Mouse (Mus musculus): ENCODE data around the gene Cadps2.

Cadps2 gene

DNA sequence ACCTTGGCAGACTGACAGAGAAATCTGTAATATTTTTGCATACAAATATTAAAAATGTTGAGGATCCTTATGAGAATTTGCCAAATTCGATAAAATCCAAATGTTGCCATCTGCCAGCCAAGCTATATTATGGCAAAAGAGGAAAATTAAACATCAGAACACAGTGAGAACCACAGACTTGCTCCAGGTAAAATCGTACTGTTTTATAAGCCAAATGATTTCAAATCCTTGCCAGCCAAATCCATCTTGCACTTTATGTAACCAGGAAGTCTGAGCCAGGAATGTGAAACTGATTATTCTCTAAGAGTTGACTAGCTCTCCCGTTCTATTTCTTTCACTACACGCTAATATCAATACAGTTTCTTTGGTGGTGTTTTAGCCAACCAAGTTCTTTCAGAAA, 269.5 kb downstream of the Cadps2 start:
- no peak for DNase-seq (ENCODE audit: extremely low read depth, low read depth, low spot score)

- no peak for DNase-seq (ENCODE audit: extremely low read depth, low read depth, low spot score)
These were observed 270.5 kb downstream of the Cadps2 start for GRCm38 (mm10) chr6:23568688-23569087.

DNA sequence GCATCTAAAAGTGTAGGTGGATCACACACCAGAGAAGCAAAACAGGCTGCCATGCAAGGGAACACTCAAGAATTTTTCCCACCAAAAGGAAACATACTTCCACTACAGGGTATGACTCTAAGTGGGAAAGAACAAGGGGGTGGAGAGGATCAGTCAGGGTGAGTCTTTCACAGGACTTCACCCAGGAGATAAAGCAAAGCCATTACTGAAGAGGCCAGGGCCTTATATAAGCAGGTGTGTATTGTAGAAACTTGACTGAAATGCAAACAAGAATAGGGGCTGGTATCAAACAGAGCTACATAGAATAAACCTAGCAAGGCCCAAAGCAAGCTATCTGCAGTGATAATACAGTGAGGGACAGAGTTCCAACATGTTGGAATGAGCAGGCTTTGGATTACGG, 271.6 kb downstream of the Cadps2 start:
- no peak for DNase-seq (ENCODE audit: extremely low read depth, low read depth, low spot score)

GRCm38 (mm10) chr6:23549874-23550273, 289.3 kb downstream of the Cadps2 start:
- DNase-seq (ENCODE audit: extremely low read depth, low read depth, low spot score) = no peak

DNA sequence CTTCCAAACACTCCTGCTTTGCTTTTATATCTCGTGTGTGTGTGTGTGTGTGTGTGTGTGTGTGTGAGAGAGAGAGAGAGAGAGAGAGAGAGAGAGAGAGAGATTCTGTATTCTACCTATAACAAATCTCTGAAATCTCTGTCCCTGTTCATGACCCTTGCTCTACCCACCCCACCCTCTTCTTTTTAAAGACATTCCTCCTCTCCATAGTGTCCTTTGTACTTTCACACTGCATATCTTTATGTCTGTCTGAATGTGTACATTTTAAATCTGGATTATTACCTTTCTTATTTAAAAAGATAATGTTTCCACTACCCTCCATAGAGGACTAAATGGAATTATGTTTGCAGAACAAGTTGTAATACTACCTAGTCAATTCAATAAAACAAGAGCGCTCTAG, 315.5 kb downstream of the Cadps2 start:
- DNase-seq (ENCODE audit: extremely low read depth, low read depth, low spot score) = no peak

GRCm38 (mm10) chr6:23522556-23522955, 316.7 kb downstream of the Cadps2 start:
- DNase-seq (ENCODE audit: extremely low read depth, low read depth, low spot score) = no peak

DNA sequence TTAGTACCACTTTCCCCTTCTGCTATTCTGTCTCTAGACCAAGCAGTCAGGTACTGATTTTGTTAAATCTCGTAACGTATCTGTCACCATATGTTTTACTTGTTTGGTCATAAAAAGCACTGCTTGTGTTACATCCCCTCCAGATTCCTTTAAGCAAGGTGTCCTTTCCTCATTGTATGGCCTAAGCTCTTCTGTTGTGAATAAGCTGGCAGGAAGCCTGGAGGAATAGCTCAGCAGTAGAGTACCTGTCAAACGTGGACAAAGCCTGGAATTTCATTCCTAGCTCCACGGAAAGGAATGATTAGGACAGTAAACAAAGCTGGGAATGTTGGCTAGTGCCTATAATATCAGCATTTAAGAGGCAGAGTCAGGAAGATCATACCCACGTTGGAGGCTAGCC, 340.6 kb downstream of the Cadps2 start:
- DNase-seq (ENCODE audit: extremely low read depth, low read depth, low spot score) = no peak

DNA sequence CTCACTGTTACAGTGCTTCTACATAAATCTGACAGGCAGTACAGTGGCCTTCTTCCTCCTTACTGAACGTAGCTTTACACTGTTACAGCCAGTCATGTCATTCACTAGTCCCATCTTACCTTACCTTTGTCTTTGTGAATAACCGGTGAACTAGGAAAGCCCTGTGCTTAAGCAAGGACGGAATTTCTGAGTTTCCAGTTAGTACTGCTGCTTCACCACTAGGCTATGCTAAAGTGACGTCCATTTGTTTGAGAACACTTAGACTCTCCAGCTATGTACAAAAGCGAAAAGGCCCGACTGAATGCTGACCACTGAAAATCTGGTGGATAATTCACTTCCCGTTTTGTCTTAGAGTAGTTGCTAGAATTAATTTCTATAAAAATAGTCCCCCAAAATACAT, 347.4 kb downstream of the Cadps2 start:
- no peak for DNase-seq (ENCODE audit: extremely low read depth, low read depth, low spot score)

- no peak for DNase-seq (ENCODE audit: extremely low read depth, low read depth, low spot score)
These were observed 348.8 kb downstream of the Cadps2 start for GRCm38 (mm10) chr6:23490431-23490830.

- no peak for DNase-seq (ENCODE audit: extremely low read depth, low read depth, low spot score)
These were observed 350.2 kb downstream of the Cadps2 start for GRCm38 (mm10) chr6:23489046-23489445.

DNA sequence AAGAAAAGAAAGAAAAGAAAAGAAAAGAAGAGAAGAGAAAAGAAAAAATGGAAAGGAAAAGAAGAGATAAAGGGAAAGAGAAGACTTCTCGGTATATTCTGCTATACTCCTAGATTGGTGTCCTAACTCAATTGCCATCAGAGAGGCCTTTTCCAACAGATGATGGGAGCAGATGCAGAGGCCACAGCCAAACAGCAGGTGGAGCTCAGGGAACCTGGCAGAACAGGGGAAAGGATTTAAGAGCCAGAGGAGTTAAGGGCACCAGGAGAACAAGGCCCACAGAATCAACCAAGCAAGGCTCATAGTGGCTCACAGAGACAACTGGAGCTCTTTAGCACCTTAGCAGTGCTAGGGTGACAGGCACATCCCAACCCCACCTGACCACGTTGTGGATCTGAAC, 366.5 kb downstream of the Cadps2 start:
- no peak for DNase-seq (ENCODE audit: extremely low read depth, low read depth, low spot score)

- DNase-seq (ENCODE audit: extremely low read depth, low read depth, low spot score) = no peak
These were observed 367.4 kb downstream of the Cadps2 start for GRCm38 (mm10) chr6:23471830-23472229.

DNA sequence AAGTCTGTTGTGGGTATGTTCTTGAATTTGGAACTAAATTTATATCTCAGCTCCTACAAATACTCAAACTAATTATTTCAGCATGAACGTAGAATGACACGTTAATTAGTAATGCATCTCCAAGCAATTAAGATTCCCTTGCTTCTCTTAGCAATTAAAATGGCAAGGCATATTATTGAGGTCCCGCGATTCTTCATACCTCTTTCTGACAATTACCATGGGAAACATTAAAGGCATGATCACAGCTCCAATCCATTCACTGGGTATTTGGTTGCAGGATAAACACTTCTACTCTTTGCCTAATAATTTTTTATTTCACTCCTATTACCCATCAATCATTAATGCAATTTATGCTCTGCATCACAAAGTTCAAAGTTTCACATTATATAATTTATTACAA, 371.3 kb downstream of the Cadps2 start:
- DNase-seq (ENCODE audit: extremely low read depth, low read depth, low spot score) = no peak

DNA sequence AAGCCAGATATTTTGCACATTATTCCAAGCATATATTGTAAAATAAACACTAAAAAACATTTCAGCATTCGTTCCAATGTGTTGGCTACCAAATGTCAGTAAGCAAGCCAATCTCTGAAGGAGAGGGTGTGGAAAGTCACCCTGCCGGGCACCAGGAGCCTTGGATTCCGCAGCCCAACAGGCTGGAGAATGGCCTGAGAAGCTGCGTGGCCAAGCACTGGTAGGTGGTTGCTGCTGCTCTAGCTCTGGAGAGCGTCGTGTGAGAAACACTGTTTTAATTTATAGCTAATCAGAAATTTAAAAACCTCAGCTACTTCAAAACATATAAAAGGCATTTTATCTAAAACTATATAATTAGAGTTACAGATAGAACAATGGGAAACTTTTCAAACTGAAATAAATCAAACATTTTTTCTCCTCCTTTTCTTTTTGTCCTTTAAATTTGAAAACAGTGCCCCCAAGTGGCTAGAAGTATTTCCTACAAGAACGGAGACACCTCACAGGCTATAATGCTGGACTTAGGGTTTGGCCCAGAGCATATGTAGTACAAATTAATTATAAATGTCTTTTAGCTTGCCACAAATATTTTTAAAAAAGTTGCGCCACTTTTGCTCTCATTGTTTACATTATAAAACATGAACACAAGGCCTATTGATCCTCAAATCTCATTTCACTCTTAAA, 376.5 kb downstream of the Cadps2 start:
- DNase-seq (ENCODE audit: extremely low read depth, low read depth, low spot score) = no peak

DNA sequence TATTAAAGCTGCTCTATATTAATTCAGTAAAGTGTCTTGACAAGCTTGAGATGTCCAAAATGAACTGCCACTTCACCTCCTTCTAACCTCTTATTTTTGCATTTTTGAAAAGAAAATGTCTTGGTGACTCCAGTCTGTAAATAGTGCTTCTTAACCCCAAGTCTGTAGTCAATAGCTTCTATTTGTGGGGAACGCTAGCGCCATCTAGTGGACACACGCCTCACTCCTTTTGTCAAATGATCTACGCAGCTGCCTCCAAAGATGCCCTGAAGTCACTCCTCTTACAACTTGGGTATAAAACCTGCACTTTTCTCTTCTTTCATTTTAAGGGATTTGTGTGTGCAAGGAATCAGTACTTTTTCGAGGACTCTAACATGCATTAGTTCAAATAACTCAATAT, 381.5 kb downstream of the Cadps2 start:
- DNase-seq (ENCODE audit: extremely low read depth, low read depth, low spot score) = no peak

GRCm38 (mm10) chr6:23453907-23454306, 385.3 kb downstream of the Cadps2 start:
- no peak for DNase-seq (ENCODE audit: extremely low read depth, low read depth, low spot score)

DNA sequence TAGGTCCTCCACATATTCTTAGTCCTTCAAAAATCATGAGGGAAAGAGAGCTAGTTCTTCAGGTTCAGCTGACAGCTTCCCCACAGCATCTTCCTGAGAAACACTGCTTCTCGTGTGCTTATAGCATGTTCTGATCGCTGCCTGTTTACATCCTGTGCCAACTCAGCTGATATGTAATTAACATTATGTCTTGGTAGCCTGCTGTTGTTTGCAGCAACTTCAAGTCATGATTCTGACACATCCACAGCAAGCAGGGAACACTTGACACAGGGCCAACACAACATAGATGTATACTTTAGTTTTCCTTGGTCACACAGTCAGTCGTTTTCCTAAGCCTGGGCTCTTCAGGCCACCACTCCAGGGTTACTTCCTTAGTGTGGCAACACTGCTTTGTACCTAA, 399.3 kb downstream of the Cadps2 start:
- no peak for DNase-seq (ENCODE audit: extremely low read depth, low read depth, low spot score)

DNA sequence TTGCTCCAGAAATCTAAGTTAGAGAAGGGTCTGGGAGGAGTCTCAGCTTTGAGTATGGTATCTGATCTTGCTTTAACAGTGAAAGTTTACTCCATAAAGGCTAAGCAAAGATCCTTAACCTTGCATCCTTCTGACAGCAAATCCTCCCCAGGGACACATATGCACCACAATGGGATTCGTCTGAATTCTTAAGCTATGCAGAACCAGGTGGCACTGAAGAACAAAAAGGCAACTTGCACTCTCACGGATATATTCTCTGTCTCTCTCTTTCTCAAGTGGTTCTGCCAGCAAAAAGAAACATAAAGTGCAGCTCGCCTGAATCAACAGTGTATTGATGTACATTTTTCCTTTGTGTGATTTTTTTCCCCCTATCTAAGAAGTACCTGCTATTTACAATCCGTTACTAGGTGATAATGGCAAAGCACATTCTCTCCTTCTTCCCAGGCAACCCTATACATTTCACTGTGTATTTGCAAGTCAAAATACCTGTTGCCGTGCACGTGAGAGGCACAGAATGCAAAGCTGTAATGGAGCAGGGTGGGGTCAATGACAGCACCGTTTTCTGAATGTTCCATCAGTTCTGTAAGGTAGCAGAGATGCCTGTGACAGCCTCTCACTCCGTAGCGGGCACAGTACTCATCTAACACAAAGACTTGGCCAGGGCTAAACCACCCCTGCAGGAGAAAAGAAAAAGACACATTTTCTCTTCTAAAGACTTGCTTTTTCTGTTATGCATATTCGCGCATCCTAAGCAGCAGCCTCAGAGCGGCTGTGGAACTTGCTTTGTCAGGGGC, 428.8 kb downstream of the Cadps2 start:
- no peak for DNase-seq (ENCODE audit: extremely low read depth, low read depth, low spot score)

- no peak for DNase-seq (ENCODE audit: extremely low read depth, low read depth, low spot score)
These were observed 445.1 kb downstream of the Cadps2 start for GRCm38 (mm10) chr6:23394131-23394530.

- DNase-seq (ENCODE audit: extremely low read depth, low read depth, low spot score) = no peak
These were observed 446.5 kb downstream of the Cadps2 start for GRCm38 (mm10) chr6:23392711-23393110.

GRCm38 (mm10) chr6:23386711-23387110, 452.5 kb downstream of the Cadps2 start:
- DNase-seq (ENCODE audit: extremely low read depth, low read depth, low spot score) = no peak

- DNase-seq (ENCODE audit: extremely low read depth, low read depth, low spot score) = no peak
These were observed 456.2 kb downstream of the Cadps2 start for GRCm38 (mm10) chr6:23383004-23383347.
